Mouse (Mus musculus): ENCODE data around the gene Gse1.

DNA sequence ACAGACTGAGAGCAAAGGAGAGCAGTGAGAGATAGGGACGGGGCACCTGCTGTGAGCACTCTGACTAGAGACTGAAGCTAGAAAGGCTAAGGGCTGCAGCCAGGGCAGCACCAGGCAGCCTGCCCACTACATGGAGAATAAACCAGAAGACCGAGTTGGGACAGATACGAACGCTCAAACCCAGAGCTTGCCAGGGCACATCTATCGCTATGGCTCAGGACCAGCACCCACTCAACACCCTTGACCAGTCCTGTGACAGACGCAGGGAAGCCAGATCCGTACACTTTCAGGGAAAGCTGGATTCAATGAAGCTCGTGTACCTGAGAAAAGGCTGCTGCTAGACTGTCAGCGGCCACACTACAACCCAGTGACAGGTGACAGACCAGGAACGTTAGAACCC, 357.3 kb downstream of the Gse1 start:
- TF ChIP-seq CTCF (conservative IDR thresholded peaks at IDR 0.05; ENCODE audit: low read length) (no peak), POU5F1 (IDR thresholded peaks at IDR 0.05; ENCODE audit: borderline replicate concordance, low read length) (no peak)

Data from E14TG2a.4 (cell line).